Mouse (Mus musculus): ENCODE measurements around the gene Adgrg3. TPM values are rescaled to one million over a fixed set of nuclear protein-coding genes. Genes with fewer than 3 reads are reported as not detected.

Gene Adgrg3
- total and polyA plus RNA-seq, 3 experiments: 2.0 to 9.1 (median 2.8) TPM

DNA sequence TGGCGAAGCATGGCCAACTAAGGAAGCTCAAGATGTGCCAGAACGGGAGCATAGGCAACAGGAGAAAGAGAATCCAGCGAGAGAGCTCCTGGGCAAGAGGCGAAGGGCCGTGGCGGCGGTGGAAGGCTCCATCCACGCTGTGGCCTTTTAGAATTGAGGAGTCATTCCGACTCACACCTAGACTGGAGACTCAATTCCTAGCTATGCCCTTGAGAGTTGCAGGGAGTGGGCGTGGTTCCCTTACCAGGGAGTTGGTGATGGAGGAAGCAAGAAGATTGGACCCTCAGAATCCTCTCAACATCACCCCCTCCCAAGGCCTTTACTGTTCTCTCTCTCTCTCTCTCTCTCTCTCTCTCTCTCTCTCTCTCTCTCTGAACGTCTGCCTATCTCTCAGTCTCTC lies 64.2 kb downstream of the Adgrg3 start:
- DNase-seq: peak; percentile 54

DNA sequence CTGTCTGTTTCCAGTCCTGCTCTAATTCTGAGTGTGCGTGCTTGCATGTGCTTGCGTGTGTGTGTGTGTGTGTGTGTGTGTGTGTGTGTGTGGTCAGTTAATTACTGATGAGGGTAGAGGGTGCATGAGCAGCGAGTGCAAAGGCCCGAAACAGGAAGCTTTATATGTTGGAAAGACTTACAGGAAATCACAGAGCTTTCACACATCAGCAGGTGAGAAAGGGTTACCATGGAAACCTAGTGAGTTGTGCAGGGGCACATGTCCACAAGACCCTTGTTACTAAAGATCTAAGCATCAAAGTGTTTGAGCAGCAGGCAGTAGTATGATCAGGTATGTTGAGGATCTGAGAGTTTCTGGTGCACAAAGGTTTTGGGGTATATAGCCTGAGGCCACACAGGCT lies 66.8 kb downstream of the Adgrg3 start:
- DNase-seq: no peak

DNA sequence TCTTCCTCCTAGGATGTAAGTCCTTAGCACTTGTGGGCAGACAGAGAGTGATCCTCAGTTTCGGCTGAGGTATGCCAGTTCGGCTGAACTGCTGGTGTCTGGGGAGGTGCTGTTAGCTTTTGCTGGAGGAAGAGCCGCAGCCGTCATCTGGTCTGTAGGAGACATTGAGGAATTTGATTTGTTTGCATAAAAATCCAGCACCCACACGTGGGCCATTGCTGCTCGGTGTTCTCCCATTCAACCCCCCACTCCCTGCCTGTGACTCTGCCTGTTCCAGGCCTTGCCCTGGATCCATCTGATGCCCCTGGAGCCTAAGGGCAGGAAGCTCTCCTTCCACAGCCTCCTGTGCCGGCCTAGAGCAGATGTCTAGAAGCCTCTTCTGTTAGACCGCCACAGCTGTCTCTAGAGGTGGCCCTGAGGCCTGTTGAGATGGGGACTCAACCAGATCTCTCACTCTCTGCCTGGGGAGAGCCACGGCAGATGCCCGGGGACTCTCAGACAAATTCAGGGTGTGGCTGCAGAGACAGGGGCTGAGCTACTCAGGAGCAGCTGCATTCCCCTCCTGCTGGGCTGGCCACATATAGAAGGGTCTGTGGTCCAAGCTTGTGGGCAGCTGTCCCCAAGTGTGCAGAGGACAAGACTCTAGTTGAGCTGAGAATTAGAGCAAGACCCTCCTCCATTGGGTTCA lies 67.4 kb downstream of the Adgrg3 start:
- DNase-seq: no peak

DNA sequence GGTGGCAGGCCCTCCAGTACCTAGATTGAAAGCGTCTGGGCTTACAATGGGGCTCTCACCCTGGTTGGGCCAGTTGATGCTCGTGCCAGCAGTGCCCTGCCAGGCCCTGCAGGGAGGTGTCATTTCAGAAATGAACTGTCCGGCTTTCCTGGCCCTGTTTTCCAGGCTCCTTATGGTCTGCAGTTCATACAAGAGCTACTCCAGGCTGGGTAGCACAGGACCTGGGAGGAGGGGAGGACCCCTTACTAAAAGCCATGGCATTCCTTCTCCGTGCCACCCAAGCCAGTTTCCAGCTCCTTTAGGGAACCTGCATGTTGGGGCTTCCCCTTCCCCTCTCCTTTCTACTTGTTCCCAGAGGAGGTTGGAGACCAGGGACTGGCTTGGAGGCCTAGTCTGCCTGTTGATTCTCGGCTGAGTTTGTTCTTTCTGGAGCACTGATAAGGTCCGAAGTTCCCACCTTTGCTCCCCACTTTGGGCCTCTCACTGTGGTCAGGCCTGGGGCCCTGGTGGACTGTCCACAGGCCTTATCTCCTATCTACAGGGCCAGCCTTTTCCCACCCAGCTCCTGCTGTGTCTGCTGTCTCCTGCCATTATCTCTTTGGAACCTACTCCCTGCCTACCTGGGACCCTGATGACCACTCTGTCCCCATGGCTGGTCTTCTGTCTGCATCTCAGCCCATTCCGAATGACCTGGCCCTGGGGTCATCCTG lies 68.1 kb downstream of the Adgrg3 start:
- no peak for DNase-seq

DNA sequence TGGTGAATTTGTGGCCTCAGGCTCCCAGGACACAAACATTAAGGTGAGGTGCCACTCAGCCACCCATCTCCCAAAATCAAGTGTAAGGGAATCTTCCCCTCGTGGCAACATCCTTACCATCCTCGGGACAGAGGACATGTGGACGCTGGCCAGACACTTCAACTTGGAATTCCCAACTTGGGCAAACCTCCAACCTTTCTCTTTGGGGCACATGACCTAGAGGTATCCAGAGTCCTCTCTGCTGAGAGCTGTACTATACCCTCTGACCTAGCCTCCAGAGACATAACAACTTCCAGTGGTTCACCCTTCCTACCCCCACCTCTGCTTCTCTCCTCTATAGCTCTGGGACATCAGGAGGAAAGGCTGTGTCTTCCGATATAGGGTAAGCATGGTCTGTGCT lies 76.1 kb downstream of the Adgrg3 start:
- no peak for DNase-seq

Other genes with a start within 250 kb of the Adgrg3 start
- 10 to 100 TPM; 29.3 to 48.2 TPM for gene Cx3cl1, start 245.7 kb upstream of the Adgrg3 start, total RNA-seq (2021)
- gene Cx3cl1, start 245.7 kb upstream of the Adgrg3 start, polyA plus RNA-seq (2012; rRNA removed): 116 and 153 TPM in 2 replicates
- 1 to 10 TPM in 1 of 2 experiments, not detected in 1; 1.7 TPM for gene Ccl17, start 207.2 kb upstream of the Adgrg3 start, total RNA-seq (2021)
- gene Ccl17, start 207.2 kb upstream of the Adgrg3 start, polyA plus RNA-seq (2012; rRNA removed): 0.36 TPM in 1 of 2 replicates, not detected in the other
- gene Coq9, start 179.4 kb upstream of the Adgrg3 start, total RNA-seq (2021): 100 to 1,000 TPM; 186 to 208 TPM
- gene Coq9, start 179.4 kb upstream of the Adgrg3 start, polyA plus RNA-seq (2012; rRNA removed): 538 and 543 TPM in 2 replicates
- gene Ciapin1, start 179.3 kb upstream of the Adgrg3 start, total RNA-seq (2021): 100 to 1,000 TPM in 1 of 2 experiments, 10 to 100 TPM in 1; 81.5 to 123 TPM
- 118 and 146 TPM in 2 replicates for gene Ciapin1, start 179.3 kb upstream of the Adgrg3 start, polyA plus RNA-seq (2012; rRNA removed)
- gene Polr2c, start 160.2 kb upstream of the Adgrg3 start, total RNA-seq (2021): 10 to 100 TPM; 54.5 to 68.0 TPM
- gene Polr2c, start 160.2 kb upstream of the Adgrg3 start, polyA plus RNA-seq (2012; rRNA removed): 52.0 and 66.6 TPM in 2 replicates
- gene Dok4, start 141.4 kb upstream of the Adgrg3 start, total RNA-seq (2021): 10 to 100 TPM in 1 of 2 experiments, 1 to 10 TPM in 1; 5.8 to 12.4 TPM
- gene Dok4, start 141.4 kb upstream of the Adgrg3 start, polyA plus RNA-seq (2012; rRNA removed): 13.0 and 18.2 TPM in 2 replicates
- gene Ccdc102a, start 99.6 kb upstream of the Adgrg3 start, total RNA-seq (2021): 10 to 100 TPM in 1 of 2 experiments, 1 to 10 TPM in 1; 7.3 to 12.5 TPM
- gene Ccdc102a, start 99.6 kb upstream of the Adgrg3 start, polyA plus RNA-seq (2012; rRNA removed): 16.5 and 20.4 TPM in 2 replicates
- gene Adgrg5, start 94.0 kb upstream of the Adgrg3 start, total RNA-seq (2021): 1 to 10 TPM; 1.1 to 1.3 TPM
- gene Adgrg5, start 94.0 kb upstream of the Adgrg3 start, polyA plus RNA-seq (2012; rRNA removed): 1.8 and 2.0 TPM in 2 replicates
- 10 to 100 TPM; 17.3 to 24.3 TPM for gene Adgrg1, start 42.9 kb upstream of the Adgrg3 start, total RNA-seq (2021)
- 40.2 and 56.5 TPM in 2 replicates for gene Adgrg1, start 42.9 kb upstream of the Adgrg3 start, polyA plus RNA-seq (2012; rRNA removed)
- not detected for gene Drc7, start 37.4 kb downstream of the Adgrg3 start, total RNA-seq (2021)
- gene Drc7, start 37.4 kb downstream of the Adgrg3 start, polyA plus RNA-seq (2012; rRNA removed): not detected in 2 replicates
- 10 to 100 TPM; 11.0 to 17.7 TPM for gene Katnb1, start 63.5 kb downstream of the Adgrg3 start, total RNA-seq (2021)
- 18.9 and 19.1 TPM in 2 replicates for gene Katnb1, start 63.5 kb downstream of the Adgrg3 start, polyA plus RNA-seq (2012; rRNA removed)
- 100 to 1,000 TPM; 134 to 144 TPM for gene Kifc3, start 185.1 kb downstream of the Adgrg3 start, total RNA-seq (2021)
- gene Kifc3, start 185.1 kb downstream of the Adgrg3 start, polyA plus RNA-seq (2012; rRNA removed): 268 and 330 TPM in 2 replicates

All from adrenal gland, adult 2 months (tissue).